Mouse (Mus musculus): ENCODE data around the gene Colec11. TPM values are rescaled to one million over a fixed set of nuclear protein-coding genes. Genes with fewer than 3 reads are reported as not detected.

Colec11 gene
- 1 to 10 TPM; 3.9 to 10.0 (median 7.3) TPM for total RNA-seq (2022)

- DNase-seq, result no peak
Measured at GRCm38 (mm10) chr12:28623195-28623594, at the start of gene Colec11. TSS of gene Colec11 (minus strand) at chr12:28623377.

- DNase-seq, result no peak
Measured at GRCm38 (mm10) chr12:28667287-28667686, 44.1 kb upstream of the Colec11 start.

GRCm38 (mm10) chr12:28666734-28667133 is 43.6 kb upstream of the Colec11 start:
- no peak for DNase-seq

- no peak for DNase-seq
Measured at GRCm38 (mm10) chr12:28662628-28663027, 39.5 kb upstream of the Colec11 start.

GRCm38 (mm10) chr12:28649141-28650110 is 26.2 kb upstream of the Colec11 start, which contains the start of gene Rnaseh1:
TSS of gene Rnaseh1 (plus strand) at chr12:28649602.
- peak; percentile 81 for DNase-seq

GRCm38 (mm10) chr12:28638778-28639177 is 15.6 kb upstream of the Colec11 start:
- no peak for DNase-seq

GRCm38 (mm10) chr12:28636543-28636942 is 13.4 kb upstream of the Colec11 start:
- DNase-seq, result no peak

- peak; percentile 91 for DNase-seq
Measured at GRCm38 (mm10) chr12:28635535-28636476, 12.6 kb upstream of the Colec11 start, which contains the start of gene Rps7. TSS of gene Rps7 (minus strand) at chr12:28635953.

- no peak for DNase-seq
Measured at GRCm38 (mm10) chr12:28635058-28635534, 11.9 kb upstream of the Colec11 start.

- no peak for DNase-seq
Measured at GRCm38 (mm10) chr12:28628436-28628835, 5.3 kb upstream of the Colec11 start.

GRCm38 (mm10) chr12:28627092-28627491 is 3.9 kb upstream of the Colec11 start:
- DNase-seq, result no peak

GRCm38 (mm10) chr12:28625407-28625806 is 2.2 kb upstream of the Colec11 start:
- no peak for DNase-seq

GRCm38 (mm10) chr12:28624251-28624650 is 1.1 kb upstream of the Colec11 start:
- no peak for DNase-seq

- no peak for DNase-seq
Measured at GRCm38 (mm10) chr12:28622641-28623040, 536 bp downstream of the Colec11 start.

GRCm38 (mm10) chr12:28622167-28622532 is 1.0 kb downstream of the Colec11 start:
- DNase-seq, result no peak

- no peak for DNase-seq
Measured at GRCm38 (mm10) chr12:28621451-28622166, 1.6 kb downstream of the Colec11 start.

- no peak for DNase-seq
Measured at GRCm38 (mm10) chr12:28617297-28617696, 5.9 kb downstream of the Colec11 start.

GRCm38 (mm10) chr12:28614401-28614800 is 8.8 kb downstream of the Colec11 start:
- DNase-seq, result no peak

- no peak for DNase-seq
Measured at GRCm38 (mm10) chr12:28612391-28612790, 10.8 kb downstream of the Colec11 start.

- DNase-seq, result no peak
Measured at GRCm38 (mm10) chr12:28607546-28608305, 15.5 kb downstream of the Colec11 start.

- no peak for DNase-seq
Measured at GRCm38 (mm10) chr12:28603494-28603893, 19.7 kb downstream of the Colec11 start.
